Mouse (Mus musculus): ENCODE results near the gene Ascc1.
"Not testable (repeated sequence)": the region's sequence is repeated elsewhere in the genome, so short reads cannot be mapped to it uniquely, and the experiment has no call there.

Ascc1 gene

GRCm38 (mm10) chr10:60116997-60117396 is 114.4 kb downstream of the Ascc1 start:
- no peak for DNase-seq

- DNase-seq: peak; percentile 22 to 42
These were observed 115.9 kb downstream of the Ascc1 start for GRCm38 (mm10) chr10:60118464-60118863.

GRCm38 (mm10) chr10:60120630-60121029 is 118.0 kb downstream of the Ascc1 start:
- no peak for DNase-seq

GRCm38 (mm10) chr10:60124078-60124477 is 121.5 kb downstream of the Ascc1 start:
- DNase-seq: no peak

- DNase-seq: no peak
These were observed 123.1 kb downstream of the Ascc1 start for GRCm38 (mm10) chr10:60125529-60126327.

GRCm38 (mm10) chr10:60128287-60128686 is 125.7 kb downstream of the Ascc1 start:
- DNase-seq: no peak

- no peak for DNase-seq
These were observed 127.9 kb downstream of the Ascc1 start for GRCm38 (mm10) chr10:60130504-60130903.

GRCm38 (mm10) chr10:60133501-60133900 is 130.9 kb downstream of the Ascc1 start:
- DNase-seq: no peak

GRCm38 (mm10) chr10:60134201-60134600 is 131.6 kb downstream of the Ascc1 start:
- DNase-seq: no peak

- DNase-seq: not testable (repeated sequence)
These were observed 133.4 kb downstream of the Ascc1 start for GRCm38 (mm10) chr10:60136010-60136409.

GRCm38 (mm10) chr10:60136935-60137334 is 134.3 kb downstream of the Ascc1 start:
- no peak for DNase-seq

GRCm38 (mm10) chr10:60138680-60139079 is 136.1 kb downstream of the Ascc1 start:
- no peak for DNase-seq

GRCm38 (mm10) chr10:60140751-60141150 is 138.1 kb downstream of the Ascc1 start:
- no peak for DNase-seq

GRCm38 (mm10) chr10:60141656-60142160 is 139.1 kb downstream of the Ascc1 start:
- no peak for DNase-seq

GRCm38 (mm10) chr10:60147510-60148047 is 145.0 kb downstream of the Ascc1 start:
- DNase-seq: peak; percentile 38 to 41

GRCm38 (mm10) chr10:60148087-60148486 is 145.5 kb downstream of the Ascc1 start:
- DNase-seq: peak; percentile 69 to 72

Measured in lung, adult 18-20 months (tissue).